Mouse (Mus musculus) bone marrow, adult 2 months (tissue): ENCODE data around the gene Fnip2.

ENCODE experiments used
- CTCF ChIP-seq: fragments of 200-500 bp; IDR thresholded peaks from 2 replicates; pipeline ENCODE4 v1.5.1; 2011; ENCODE audit warnings: low read length, control low read depth; ENCODE audit not compliant: control insufficient read depth, insufficient read depth
- POLR2A ChIP-seq: fragments of 200-500 bp; IDR thresholded peaks from 2 replicates; pipeline ENCODE4 v1.6.1; 2011; ENCODE audit warnings: low read depth, mild to moderate bottlenecking, control low read depth, low read length, borderline replicate concordance; ENCODE audit not compliant: control insufficient read depth

DNA sequence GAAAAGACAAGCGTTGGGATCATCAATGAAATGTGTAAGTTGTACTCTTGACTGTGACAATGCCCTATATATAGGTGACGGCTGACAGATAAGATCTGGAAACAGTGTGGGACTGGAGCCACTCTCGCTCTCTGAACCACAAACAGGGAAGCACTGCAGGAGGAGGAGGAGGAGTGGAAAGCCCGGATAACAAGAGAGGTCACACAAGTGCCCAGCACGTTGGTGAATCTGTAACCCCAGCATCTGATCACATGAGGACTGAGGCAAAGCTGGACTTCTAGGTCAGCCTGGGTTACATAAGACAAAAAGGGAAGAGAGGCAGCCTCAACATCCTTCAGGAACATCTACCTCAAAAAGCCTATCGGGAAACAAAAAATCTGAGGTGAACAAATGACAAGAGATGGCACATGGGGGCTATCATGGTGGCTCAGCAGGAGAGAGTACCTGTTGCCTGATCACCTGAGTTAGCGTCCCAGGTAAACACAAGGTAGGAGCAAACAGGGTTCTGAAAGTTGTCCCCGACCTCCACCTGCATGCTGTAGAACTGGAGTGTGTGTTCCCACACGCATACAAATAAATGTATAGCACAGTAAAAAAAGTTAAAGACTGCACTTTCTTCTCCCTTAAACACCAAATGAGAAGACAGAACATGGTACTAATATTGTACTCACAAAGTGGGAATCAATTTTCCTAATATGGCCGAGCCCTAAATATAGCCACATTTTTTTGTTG lies 2.6 kb downstream of the Fnip2 start:
- no peak for TF ChIP-seq CTCF
- no peak for TF ChIP-seq POLR2A
